Mouse (Mus musculus): ENCODE measurements around the gene Gm28042. TPM values are rescaled to one million over a fixed set of nuclear protein-coding genes. Genes with fewer than 3 reads are reported as not detected.

Gm28042 gene
- polyA plus RNA-seq, 1 experiment from 2014 or later, result 3.1 TPM

DNA sequence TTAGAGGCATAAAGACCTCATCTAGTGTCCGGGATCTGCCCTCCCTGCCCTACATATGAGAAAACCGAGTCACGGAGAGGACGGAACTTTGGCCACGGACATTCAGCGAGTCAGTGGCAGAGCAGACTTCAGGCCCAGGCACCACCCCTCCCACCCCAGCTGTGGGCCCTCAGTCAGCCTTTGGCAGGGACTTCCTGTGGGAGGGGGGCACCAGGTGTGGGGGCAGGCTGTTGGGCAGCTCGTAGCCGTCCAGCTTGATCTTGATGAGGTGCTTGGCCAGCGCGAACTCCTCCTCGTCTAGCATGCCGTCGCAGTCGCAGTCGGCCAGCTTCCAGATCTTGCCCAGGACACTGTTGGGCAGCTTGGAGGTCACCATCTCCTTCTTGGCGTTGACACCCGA, 63.7 kb downstream of the Gm28042 start:
- no peaks in the 10 kb centered on the region for H3K9me3 ChIP-seq (ENCODE audit: control insufficient read depth, low read depth, low read length)
- no peaks in the 10 kb centered on the region for H3K36me3 ChIP-seq (ENCODE audit: control insufficient read depth, insufficient read depth, low read length)
- H3K27me3 ChIP-seq (ENCODE audit: control insufficient read depth, insufficient read depth, low read length), result no peaks in the 10 kb centered on the region
- no peaks in the 10 kb centered on the region for H3K4me1 ChIP-seq (ENCODE audit: control insufficient read depth, insufficient read depth, low read length)
- ATAC-seq (ENCODE audit: insufficient number of reproducible peaks, insufficient read depth, low FRiP score, low read depth), result no peak
- WGBS, result 84% methylated on average over 17 of the region's 17 CpGs
- H3K9ac ChIP-seq (replicated peaks; ENCODE audit: low read depth, low read length), result no peak overlapping the region
- no peak overlapping the region for H3K4me2 ChIP-seq (replicated peaks; ENCODE audit: low read depth, low read length)
- H3K4me3 ChIP-seq (ENCODE audit: low read depth, low read length), result no peak overlapping the region
- H3K27ac ChIP-seq (ENCODE audit: low read length), result no peak overlapping the region

Small RNAs within 50 kb of the gene (microRNA-seq; reads per million reads assigned to microRNA genes)
- not detected for gene Mir7665

Other genes with a start within 250 kb of the Gm28042 start
- 26.6 and 28.2 TPM in 2 replicates for gene Rpap1, start 240.0 kb upstream of the Gm28042 start, polyA plus RNA-seq (2014; fragmentation: Nextera tagmentation; extraction: Ambion mirVana)
- 27.2 TPM in 2 replicates for gene Tyro3, start 229.8 kb upstream of the Gm28042 start, polyA plus RNA-seq (2014; fragmentation: Nextera tagmentation; extraction: Ambion mirVana)
- 54.0 and 54.7 TPM in 2 replicates for gene Mga, start 130.3 kb upstream of the Gm28042 start, polyA plus RNA-seq (2014; fragmentation: Nextera tagmentation; extraction: Ambion mirVana)
- gene Mapkbp1, start 54.8 kb upstream of the Gm28042 start, polyA plus RNA-seq (2014; fragmentation: Nextera tagmentation; extraction: Ambion mirVana), result 4.4 and 4.8 TPM in 2 replicates
- gene Jmjd7, start within 50 bp of the Gm28042 start, polyA plus RNA-seq (2014; fragmentation: Nextera tagmentation; extraction: Ambion mirVana), result 20.6 and 22.0 TPM in 2 replicates
- 1.5 and 1.6 TPM in 2 replicates for gene Pla2g4b, start 5.9 kb downstream of the Gm28042 start, polyA plus RNA-seq (2014; fragmentation: Nextera tagmentation; extraction: Ambion mirVana)
- 32.8 and 34.0 TPM in 2 replicates for gene Ehd4, start 127.1 kb downstream of the Gm28042 start, polyA plus RNA-seq (2014; fragmentation: Nextera tagmentation; extraction: Ambion mirVana)
- 0.27 and 0.43 TPM in 2 replicates for gene Pla2g4e, start 217.8 kb downstream of the Gm28042 start, polyA plus RNA-seq (2014; fragmentation: Nextera tagmentation; extraction: Ambion mirVana)

Measured in stomach, embryonic 14.5 days (tissue).